Mouse (Mus musculus): ENCODE data around the gene Parp8.

Parp8 gene

GRCm38 (mm10) chr13:117018676-117019075 lies 6.7 kb downstream of the Parp8 start:
- DNase-seq (ENCODE audit: low read depth), result no peak

GRCm38 (mm10) chr13:117013516-117013915 lies 11.8 kb downstream of the Parp8 start:
- DNase-seq (ENCODE audit: low read depth), result no peak

GRCm38 (mm10) chr13:117012031-117012430 lies 13.3 kb downstream of the Parp8 start:
- no peak for DNase-seq (ENCODE audit: low read depth)

GRCm38 (mm10) chr13:117010143-117010542 lies 15.2 kb downstream of the Parp8 start:
- DNase-seq (ENCODE audit: low read depth), result no peak

- DNase-seq (ENCODE audit: low read depth), result no peak
Observed at GRCm38 (mm10) chr13:117008021-117009015, 17.0 kb downstream of the Parp8 start.

GRCm38 (mm10) chr13:117007566-117007965 lies 17.8 kb downstream of the Parp8 start:
- DNase-seq (ENCODE audit: low read depth), result no peak

GRCm38 (mm10) chr13:117006638-117007037 lies 18.7 kb downstream of the Parp8 start:
- no peak for DNase-seq (ENCODE audit: low read depth)

GRCm38 (mm10) chr13:117000493-117000892 lies 24.8 kb downstream of the Parp8 start:
- DNase-seq (ENCODE audit: low read depth), result no peak

GRCm38 (mm10) chr13:116991560-116991959 lies 33.8 kb downstream of the Parp8 start:
- DNase-seq (ENCODE audit: low read depth), result no peak

- no peak for DNase-seq (ENCODE audit: low read depth)
Observed at GRCm38 (mm10) chr13:116990327-116990726, 35.0 kb downstream of the Parp8 start.

- DNase-seq (ENCODE audit: low read depth), result no peak
Observed at GRCm38 (mm10) chr13:116988706-116989105, 36.6 kb downstream of the Parp8 start.

- no peak for DNase-seq (ENCODE audit: low read depth)
Observed at GRCm38 (mm10) chr13:116988208-116988607, 37.1 kb downstream of the Parp8 start.

GRCm38 (mm10) chr13:116987284-116987683 lies 38.1 kb downstream of the Parp8 start:
- DNase-seq (ENCODE audit: low read depth), result no peak

GRCm38 (mm10) chr13:116986658-116987057 lies 38.7 kb downstream of the Parp8 start:
- DNase-seq (ENCODE audit: low read depth), result no peak

GRCm38 (mm10) chr13:116974081-116974860 lies 51.1 kb downstream of the Parp8 start:
- DNase-seq (ENCODE audit: low read depth), result no peak

- no peak for DNase-seq (ENCODE audit: low read depth)
Observed at GRCm38 (mm10) chr13:116973491-116973890, 51.8 kb downstream of the Parp8 start.

- no peak for DNase-seq (ENCODE audit: low read depth)
Observed at GRCm38 (mm10) chr13:116972036-116972611, 53.2 kb downstream of the Parp8 start.

- DNase-seq (ENCODE audit: low read depth), result no peak
Observed at GRCm38 (mm10) chr13:116970706-116971428, 54.5 kb downstream of the Parp8 start.

- DNase-seq (ENCODE audit: low read depth), result no peak
Observed at GRCm38 (mm10) chr13:116969650-116970049, 55.7 kb downstream of the Parp8 start.

GRCm38 (mm10) chr13:116968906-116969305 lies 56.4 kb downstream of the Parp8 start:
- no peak for DNase-seq (ENCODE audit: low read depth)

- no peak for DNase-seq (ENCODE audit: low read depth)
Observed at GRCm38 (mm10) chr13:116967459-116967858, 57.9 kb downstream of the Parp8 start.
